Mouse (Mus musculus) intestine, embryonic 16.5 days (tissue): ENCODE measurements around the gene Gm28048. TPM values are rescaled to one million over a fixed set of nuclear protein-coding genes. Genes with fewer than 3 reads are reported as not detected.

Source experiments
- ATAC-seq: fragments of 200-750 bp; cut with Nextera tagmentation; 2 replicates; pipeline ENCODE4 v1.8.0; 2017; ENCODE audit warnings: moderate TSS enrichment, moderate library complexity
- H3K27ac ChIP-seq: fragments of 300-500 bp; sonication (generic); 2 replicates; pipeline ENCODE4 v1.5.1; 2014; ENCODE audit warnings: mild to moderate bottlenecking, low read length
- H3K27me3 ChIP-seq: fragments of 300-500 bp; sonication (generic); replicated peaks from 2 replicates; pipeline ENCODE4 v1.6.1; 2014; ENCODE audit warnings: low read length, control low read depth, mixed read lengths; ENCODE audit not compliant: control insufficient read depth, insufficient read depth
- H3K36me3 ChIP-seq: fragments of 300-500 bp; sonication (generic); 2 replicates; pipeline ENCODE4 v1.6.1; 2014; ENCODE audit warnings: low read length, control low read depth; ENCODE audit not compliant: control insufficient read depth, insufficient read depth
- H3K4me1 ChIP-seq: fragments of 300-500 bp; sonication (generic); 2 replicates; pipeline ENCODE4 v1.6.1; 2014; ENCODE audit warnings: low read length, control low read depth, mixed read lengths; ENCODE audit not compliant: control insufficient read depth, insufficient read depth
- H3K4me2 ChIP-seq: fragments of 300-500 bp; sonication (generic); 2 replicates; pipeline ENCODE4 v1.6.1; 2014; ENCODE audit warnings: low read depth, low read length, control low read depth
- H3K4me3 ChIP-seq: fragments of 300-500 bp; sonication (generic); 2 replicates; pipeline ENCODE4 v1.5.1; 2014; ENCODE audit warnings: mild to moderate bottlenecking, low read length
- H3K9ac ChIP-seq: fragments of 300-500 bp; sonication (generic); 2 replicates; pipeline ENCODE4 v1.6.1; 2014; ENCODE audit warnings: low read depth, low read length
- H3K9me3 ChIP-seq: fragments of 300-500 bp; sonication (generic); 2 replicates; pipeline ENCODE4 v1.6.1; 2016; ENCODE audit warnings: low read length, control low read depth; ENCODE audit not compliant: control insufficient read depth
- WGBS: fragments of 180-500 bp; shearing (Covaris S2); extraction: QIAGEN DNeasy Blood & Tissue Kit; methylation state at CpG from one replicate; pipeline ENCODE4 v1.1.7; 2014; 5-methylcytosine and 5-hydroxymethylcytosine counted together
- polyA plus RNA-seq: library from polyadenylated mRNA; unstranded; fragments of >200 nt; fragmentation: Nextera tagmentation; extraction: Ambion mirVana; gene quantifications from 2 replicates; pipeline ENCODE4 v1.2.1, GENCODE M21; 2015

The Gm28048 gene
- polyA plus RNA-seq, 1 experiment from 2014 or later = 11.2 TPM

- H3K9me3 ChIP-seq = peaks cover 1% of the 10 kb centered on the region; the same call in 1 of the 2 replicates
- H3K4me3 ChIP-seq = no peak overlapping the region
- no peak overlapping the region for H3K9ac ChIP-seq
- H3K4me1 ChIP-seq = peaks cover 6% of the 10 kb centered on the region
- no peak for ATAC-seq
- H3K36me3 ChIP-seq = no peaks in the 10 kb centered on the region
- WGBS = 80% methylated on average over 1 of the region's 1 CpGs
- no peak overlapping the region for H3K27ac ChIP-seq
- H3K27me3 ChIP-seq = no peaks in the 10 kb centered on the region
- no peak overlapping the region for H3K4me2 ChIP-seq
Measured at GRCm38 (mm10) chr11:22979221-22979620, 2.7 kb downstream of the Gm28048 start.

- ATAC-seq = no peak
- no peak overlapping the region for H3K4me2 ChIP-seq
- 0 out of 2 replicates have a peak, but pooled peaks cover 4% of the 10 kb centered on the region for H3K36me3 ChIP-seq
- no peak overlapping the region for H3K9ac ChIP-seq
- no peak overlapping the region for H3K27ac ChIP-seq
- no peaks in the 10 kb centered on the region for H3K27me3 ChIP-seq
- H3K4me3 ChIP-seq = no peak overlapping the region
- peaks cover 6% of the 10 kb centered on the region for H3K4me1 ChIP-seq
- 36% methylated on average over 1 of the region's 1 CpGs for WGBS
- peaks cover 7% of the 10 kb centered on the region; the same call in 1 of the 2 replicates for H3K9me3 ChIP-seq
Measured at GRCm38 (mm10) chr11:22978711-22979110, 3.2 kb downstream of the Gm28048 start.

GRCm38 (mm10) chr11:22978215-22978614, 3.7 kb downstream of the Gm28048 start:
- Histone ChIP-seq H3K36me3 (0 out of 2 replicates have a peak, but pooled peaks cover 5% of the 10 kb centered on the region), H3K4me3 (no peak overlapping the region), H3K27ac (no peak overlapping the region), H3K4me2 (no peak overlapping the region), H3K27me3 (no peaks in the 10 kb centered on the region), H3K9ac (no peak overlapping the region), H3K9me3 (peaks cover 12% of the 10 kb centered on the region), H3K4me1 (peaks cover 6% of the 10 kb centered on the region)
- 92% methylated on average over 3 of the region's 3 CpGs for WGBS
- no peak for ATAC-seq

DNA sequence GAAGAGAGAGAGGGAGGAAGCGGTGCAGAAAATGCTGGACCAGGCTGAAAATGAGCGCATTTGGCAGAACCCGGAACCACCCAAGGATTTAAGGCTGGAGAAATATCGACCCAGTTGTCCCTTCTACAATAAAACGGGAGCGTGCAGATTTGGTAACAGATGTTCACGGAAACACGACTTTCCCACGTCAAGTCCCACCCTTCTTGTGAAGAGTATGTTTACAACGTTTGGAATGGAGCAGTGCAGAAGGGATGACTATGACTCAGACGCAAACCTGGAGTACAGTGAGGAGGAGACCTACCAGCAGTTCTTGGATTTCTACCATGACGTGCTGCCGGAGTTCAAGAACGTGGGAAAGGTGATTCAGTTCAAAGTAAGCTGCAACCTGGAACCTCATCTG, 8.3 kb downstream of the Gm28048 start:
- WGBS = 39% methylated on average over 14 of the region's 14 CpGs
- ATAC-seq = 0 out of 2 replicates have a peak, but pooled peaks have one; percentile 41
- H3K9me3 ChIP-seq = peaks cover 26% of the 10 kb centered on the region

DNA sequence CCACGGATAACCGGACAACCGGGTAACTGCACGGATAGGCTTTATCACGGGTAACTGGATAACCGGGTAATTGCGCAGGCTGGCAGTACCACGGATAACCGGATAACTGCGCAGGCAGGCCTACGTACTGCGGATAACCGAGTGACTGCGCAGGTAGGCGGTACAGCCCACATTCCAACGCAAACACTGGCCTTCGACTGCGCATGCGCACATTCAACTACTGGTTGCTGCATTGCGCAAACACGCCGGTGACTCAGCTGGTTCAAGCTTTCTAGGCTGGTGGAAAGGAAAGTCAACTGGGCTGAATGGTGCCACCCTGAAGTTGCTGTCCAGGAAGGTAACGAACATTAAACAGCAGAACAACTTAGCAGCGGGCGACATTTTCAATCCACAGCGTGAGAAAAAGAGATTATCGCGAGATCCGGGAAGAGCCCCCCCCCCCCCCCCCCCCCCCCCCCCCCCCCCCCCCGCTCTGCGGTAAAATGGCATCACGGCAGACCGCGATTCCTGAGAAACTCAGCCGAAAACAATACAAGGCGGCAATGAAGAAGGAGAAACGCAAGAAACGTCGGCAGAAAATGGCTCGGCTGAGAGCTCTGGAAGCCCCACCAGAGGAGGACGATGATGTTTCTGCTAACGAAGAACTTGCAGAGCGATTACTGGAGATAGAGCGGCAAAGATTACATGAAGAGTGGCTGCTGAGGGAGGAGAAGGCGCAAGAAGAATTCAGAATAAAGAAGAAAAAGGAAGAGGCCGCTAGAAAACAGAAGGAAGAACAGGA, 9.0 kb downstream of the Gm28048 start:
- WGBS = 43% methylated on average over 44 of the region's 46 CpGs
- H3K36me3 ChIP-seq = peaks cover 18% of the 10 kb centered on the region
- no peaks in the 10 kb centered on the region for H3K27me3 ChIP-seq
- peak; percentile 58 for ATAC-seq
- H3K9ac ChIP-seq = peak overlapping the region; percentile 66
- H3K27ac ChIP-seq = peak overlapping the region; percentile 78
- H3K9me3 ChIP-seq = peaks cover 26% of the 10 kb centered on the region
- H3K4me2 ChIP-seq = peak overlapping the region; percentile 60
- no peaks in the 10 kb centered on the region; the same call in 1 of the 2 replicates for H3K4me1 ChIP-seq
- H3K4me3 ChIP-seq = peak overlapping the region; percentile 58

More for the DNA sequence above, 8.3 kb downstream of the Gm28048 start:
- Histone ChIP-seq H3K9ac (peak overlapping the region; percentile 66), H3K4me2 (peak overlapping the region; percentile 55), H3K27ac (peak overlapping the region; percentile 74), H3K27me3 (no peaks in the 10 kb centered on the region), H3K4me3 (peak overlapping the region; percentile 54), H3K4me1 (no peaks in the 10 kb centered on the region; the same call in 1 of the 2 replicates), H3K36me3 (peaks cover 14% of the 10 kb centered on the region)

- H3K4me1 ChIP-seq = no peaks in the 10 kb centered on the region
- H3K27me3 ChIP-seq = no peaks in the 10 kb centered on the region
- peak within 1 kb of the TSS; percentile 52 for H3K9ac ChIP-seq
- 47% methylated on average over 56 of the region's 56 CpGs for WGBS
- peak; percentile 87 for ATAC-seq
- H3K27ac ChIP-seq = peak within 1 kb of the TSS; percentile 78
- peak within 1 kb of the TSS; percentile 60 for H3K4me2 ChIP-seq
- H3K36me3 ChIP-seq = peaks cover 18% of the 10 kb centered on the region
- peaks cover 26% of the 10 kb centered on the region for H3K9me3 ChIP-seq
- peak within 1 kb of the TSS; percentile 58 for H3K4me3 ChIP-seq
Measured at GRCm38 (mm10) chr11:22971835-22972709, 9.8 kb downstream of the Gm28048 start, which contains the start of gene Zrsr1. Gene Zrsr1 (plus strand): TSS chr11:22972005.

DNA sequence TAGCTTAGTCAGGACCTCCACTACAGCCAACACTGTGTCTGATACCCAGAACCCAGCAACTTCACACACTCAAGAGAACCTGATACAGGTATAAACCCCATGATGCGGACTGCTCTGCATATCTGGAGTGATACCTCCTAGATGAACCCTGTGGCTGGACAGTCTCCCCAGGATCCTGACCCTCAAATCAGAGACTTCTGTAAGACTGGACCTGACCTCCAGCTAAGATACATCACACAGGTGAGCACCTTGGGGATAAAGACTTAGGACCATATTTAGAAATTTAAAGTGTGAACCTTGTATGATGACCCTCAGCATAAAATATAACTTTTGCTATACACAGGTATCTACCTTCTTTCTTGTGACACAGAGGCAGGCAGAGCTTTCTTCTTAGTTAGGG, 11.3 kb downstream of the Gm28048 start:
- Histone ChIP-seq H3K27me3 (no peaks in the 10 kb centered on the region), H3K9ac (no peak overlapping the region), H3K4me3 (no peak overlapping the region), H3K9me3 (peaks cover 30% of the 10 kb centered on the region), H3K4me2 (no peak overlapping the region), H3K36me3 (peaks cover 18% of the 10 kb centered on the region), H3K27ac (no peak overlapping the region), H3K4me1 (no peaks in the 10 kb centered on the region)
- no peak for ATAC-seq
- 94% methylated on average over 1 of the region's 1 CpGs for WGBS

- Histone ChIP-seq H3K9me3 (peaks cover 30% of the 10 kb centered on the region), H3K27me3 (no peaks in the 10 kb centered on the region), H3K36me3 (peaks cover 18% of the 10 kb centered on the region), H3K9ac (no peak overlapping the region), H3K27ac (no peak overlapping the region), H3K4me2 (no peak overlapping the region), H3K4me1 (no peaks in the 10 kb centered on the region), H3K4me3 (no peak overlapping the region)
- ATAC-seq = no peak
- 59% methylated on average over 6 of the region's 6 CpGs for WGBS
Measured at GRCm38 (mm10) chr11:22969486-22969885, 12.4 kb downstream of the Gm28048 start.

GRCm38 (mm10) chr11:22965503-22965902, 16.4 kb downstream of the Gm28048 start:
- ATAC-seq = no peak
- no peak overlapping the region for H3K27ac ChIP-seq
- no peaks in the 10 kb centered on the region for H3K4me1 ChIP-seq
- WGBS = 87% methylated on average over 4 of the region's 4 CpGs
- no peak overlapping the region for H3K9ac ChIP-seq
- no peaks in the 10 kb centered on the region for H3K27me3 ChIP-seq
- no peak overlapping the region for H3K4me2 ChIP-seq
- H3K36me3 ChIP-seq = 0 out of 2 replicates have a peak, but pooled peaks cover 5% of the 10 kb centered on the region
- no peak overlapping the region for H3K4me3 ChIP-seq
- 0 out of 2 replicates have a peak, but pooled peaks cover 4% of the 10 kb centered on the region for H3K9me3 ChIP-seq
